In the genomic region with DNA sequence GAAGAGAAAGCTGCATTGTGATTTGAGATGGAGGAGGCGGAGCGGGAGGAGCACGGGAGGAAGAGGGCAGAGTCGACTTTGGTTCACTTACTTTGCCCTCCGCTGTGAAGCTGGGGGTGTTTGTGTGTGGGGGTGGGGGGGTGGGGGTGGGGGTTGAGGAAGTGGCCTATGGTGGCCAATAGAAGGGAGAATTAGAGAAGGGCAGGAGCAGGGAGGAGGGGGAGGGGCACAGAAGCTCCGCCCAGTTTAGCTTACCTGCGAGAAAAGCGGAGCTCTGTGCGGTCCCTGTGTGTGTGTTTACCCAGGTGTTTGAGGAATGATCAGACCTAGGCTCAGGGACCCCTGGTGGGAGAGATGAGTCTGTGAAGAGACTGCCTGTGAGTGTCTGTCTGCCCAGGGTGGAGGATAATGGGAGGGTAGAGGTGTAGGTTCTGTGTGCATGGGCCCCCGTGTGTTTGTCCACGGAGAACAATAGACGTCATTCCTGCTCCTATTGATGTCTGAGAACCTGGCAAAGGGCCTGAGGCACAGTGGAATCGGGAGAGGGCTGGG, we compare ENCODE assay signal across 11 mouse cellular contexts. TPM values are rescaled to one million over a fixed set of nuclear protein-coding genes. Genes with fewer than 3 reads are reported as not detected.
DNase-seq lines count a peak whose midpoint lies in the region; ATAC-seq and TF ChIP-seq lines count a peak whose summit lies in the region.
"Had no signal": no experiment of that assay in that cellular context is flagged by ENCODE, and none has a peak within 500 bp of the region (broad histone marks: within the 10 kb centered on the region; RNA-seq: fewer than 3 reads in every experiment).

No protein-coding gene starts in this region.

- ATAC-seq in forebrain, embryonic 14.5 days: peak; percentile 16; the same call in 1 of the 2 replicates
- peak; percentile 48 for ATAC-seq in kidney, embryonic 14.5 days (ENCODE audit: low FRiP score, low TSS enrichment)
- ATAC-seq in lung, embryonic 14.5 days (ENCODE audit: insufficient read depth): peak; percentile 11
- ATAC-seq in erythroid progenitor cell, adult 5-6 weeks (replicated peaks; ENCODE audit: low FRiP score, poor library complexity, severe bottlenecking): no peak
- ATAC-seq: forebrain, embryonic 13.5 days had no signal

- H3K27ac ChIP-seq in forebrain, embryonic 14.5 days (ENCODE audit: low read depth, low read length): no peak overlapping the region
- no peak overlapping the region; the same call in 1 of the 2 replicates for H3K27ac ChIP-seq in forebrain, embryonic 10.5 days
- no peak overlapping the region for H3K27ac ChIP-seq in kidney, embryonic 14.5 days (ENCODE audit: low read depth, low read length)
- H3K27ac ChIP-seq in lung, embryonic 14.5 days (ENCODE audit: low read depth): peak overlapping the region; percentile 86
- H3K27ac ChIP-seq: forebrain, embryonic 13.5 days; limb, embryonic 15.5 days; neural tube, embryonic 12.5 days had no signal

- 18% methylated on average over 13 of the region's 13 CpGs for WGBS in forebrain, embryonic 14.5 days
- 28% methylated on average over 13 of the region's 13 CpGs for WGBS in forebrain, embryonic 10.5 days
- 20% methylated on average over 13 of the region's 13 CpGs for WGBS in kidney, embryonic 14.5 days
- WGBS in lung, embryonic 14.5 days: 27% methylated on average over 13 of the region's 13 CpGs

- no peaks in the 10 kb centered on the region for H3K9me3 ChIP-seq in forebrain, embryonic 14.5 days (replicated peaks; ENCODE audit: control insufficient read depth, low read length)
- no peaks in the 10 kb centered on the region for H3K9me3 ChIP-seq in forebrain, embryonic 10.5 days
- H3K9me3 ChIP-seq in kidney, embryonic 14.5 days (ENCODE audit: control insufficient read depth, low read length): no peaks in the 10 kb centered on the region
- no peaks in the 10 kb centered on the region for H3K9me3 ChIP-seq in lung, embryonic 14.5 days (ENCODE audit: low read depth, low read length)
- H3K9me3 ChIP-seq: forebrain, embryonic 13.5 days; limb, embryonic 15.5 days; neural tube, embryonic 12.5 days had no signal

- H3K4me3 ChIP-seq in forebrain, embryonic 14.5 days (ENCODE audit: low read depth, low read length): no peak overlapping the region
- H3K4me3 ChIP-seq in forebrain, embryonic 10.5 days: no peak overlapping the region; the same call in 1 of the 2 replicates
- no peak overlapping the region for H3K4me3 ChIP-seq in kidney, embryonic 14.5 days (ENCODE audit: low read length)
- no peak overlapping the region for H3K4me3 ChIP-seq in lung, embryonic 14.5 days (ENCODE audit: low read depth, low read length)
- H3K4me3 ChIP-seq: forebrain, embryonic 13.5 days; limb, embryonic 15.5 days; neural tube, embryonic 12.5 days had no signal

- no peak overlapping the region for H3K4me2 ChIP-seq in forebrain, embryonic 14.5 days (ENCODE audit: low read length)
- peak overlapping the region; percentile 22; the same call in 1 of the 2 replicates for H3K4me2 ChIP-seq in kidney, embryonic 14.5 days (replicated peaks; ENCODE audit: low read depth, low read length)
- H3K4me2 ChIP-seq in lung, embryonic 14.5 days: peak overlapping the region; percentile 48
- H3K4me2 ChIP-seq: forebrain, embryonic 13.5 days; limb, embryonic 15.5 days; neural tube, embryonic 12.5 days had no signal

- no peak; the same call in 1 of the 2 replicates for TF ChIP-seq CTCF in lung, embryonic 14.5 days (IDR thresholded peaks at IDR 0.05; ENCODE audit: low read depth)

- DNase-seq in forebrain, embryonic 14.5 days (ENCODE audit: low spot score): no peak
- DNase-seq in forebrain, embryonic 10.5 days (ENCODE audit: extremely low spot score, low spot score): no peak
- peak; percentile 76 for DNase-seq in R1 (ENCODE audit: low read depth, low spot score)
- DNase-seq in lung, embryonic 14.5 days: peak; percentile 52
- no peak for DNase-seq in frontal cortex, postnatal 14 days (ENCODE audit: low spot score in 2 of 2)
- no peak for DNase-seq in spleen, postnatal 36 days (ENCODE audit: low spot score in 2 of 2)

- no peaks in the 10 kb centered on the region for H3K36me3 ChIP-seq in forebrain, embryonic 14.5 days (ENCODE audit: control insufficient read depth, insufficient read depth, low read length)
- peaks cover 1% of the 10 kb centered on the region; the same call in 1 of the 2 replicates for H3K36me3 ChIP-seq in forebrain, embryonic 10.5 days (replicated peaks)
- H3K36me3 ChIP-seq in kidney, embryonic 14.5 days (ENCODE audit: control insufficient read depth, insufficient read depth, low read length): peaks cover 14% of the 10 kb centered on the region
- H3K36me3 ChIP-seq in lung, embryonic 14.5 days (ENCODE audit: insufficient read depth): peaks cover 36% of the 10 kb centered on the region

- H3K9ac ChIP-seq in forebrain, embryonic 14.5 days (ENCODE audit: low read length): no peak overlapping the region
- no peak overlapping the region for H3K9ac ChIP-seq in kidney, embryonic 14.5 days (ENCODE audit: low read depth, low read length)
- H3K9ac ChIP-seq in lung, embryonic 14.5 days: no peak overlapping the region
- H3K9ac ChIP-seq: forebrain, embryonic 13.5 days; limb, embryonic 15.5 days; neural tube, embryonic 12.5 days had no signal

- H3K4me1 ChIP-seq in forebrain, embryonic 14.5 days (ENCODE audit: control insufficient read depth, insufficient read depth, low read length): no peaks in the 10 kb centered on the region
- H3K4me1 ChIP-seq in forebrain, embryonic 10.5 days: peaks cover 41% of the 10 kb centered on the region
- peaks cover 14% of the 10 kb centered on the region for H3K4me1 ChIP-seq in kidney, embryonic 14.5 days (ENCODE audit: control insufficient read depth, insufficient read depth, low read length)
- peaks cover 23% of the 10 kb centered on the region for H3K4me1 ChIP-seq in lung, embryonic 14.5 days (ENCODE audit: insufficient read depth)

- no peaks in the 10 kb centered on the region for H3K27me3 ChIP-seq in forebrain, embryonic 14.5 days (replicated peaks; ENCODE audit: control insufficient read depth, insufficient read depth, low read length)
- peaks cover 6% of the 10 kb centered on the region; the same call in 1 of the 2 replicates for H3K27me3 ChIP-seq in forebrain, embryonic 10.5 days (ENCODE audit: poor library complexity, severe bottlenecking)
- no peaks in the 10 kb centered on the region for H3K27me3 ChIP-seq in kidney, embryonic 14.5 days (ENCODE audit: control insufficient read depth, insufficient read depth, low read length)
- no peaks in the 10 kb centered on the region for H3K27me3 ChIP-seq in lung, embryonic 14.5 days (ENCODE audit: insufficient read depth, low read length)
- H3K27me3 ChIP-seq: forebrain, embryonic 13.5 days; limb, embryonic 15.5 days; neural tube, embryonic 12.5 days had no signal

RNA-seq across cellular contexts. Expression of a gene that starts 10.1 kb away (rescaled TPM):
- polyA plus RNA-seq in forebrain, embryonic 14.5 days (2014; fragmentation: Nextera tagmentation; extraction: Ambion mirVana): 2.4 and 3.3 TPM in 2 replicates
- polyA plus RNA-seq in forebrain, embryonic 10.5 days (2016; fragmentation: Nextera tagmentation; extraction: Ambion mirVana): 1.4 and 1.6 TPM in 2 replicates
- 1.0 and 1.2 TPM in 2 replicates for polyA plus RNA-seq in kidney, embryonic 14.5 days (2014; fragmentation: Nextera tagmentation; extraction: Ambion mirVana)
- 4.2 and 5.1 TPM in 2 replicates for polyA plus RNA-seq in lung, embryonic 14.5 days (2014; fragmentation: Nextera tagmentation; extraction: Ambion mirVana)
- total RNA-seq in erythroid progenitor cell, adult 5-6 weeks (2015; ENCODE audit: low replicate concordance): not detected in 2 replicates
- total RNA-seq in erythroid progenitor cell, adult 5-6 weeks (2017; ENCODE audit: low replicate concordance): not detected in 2 replicates

RNA-seq across cellular contexts. Expression of a gene that starts 10.7 kb away (rescaled TPM):
- 40.4 and 53.3 TPM in 2 replicates for polyA plus RNA-seq in forebrain, embryonic 14.5 days (2014; fragmentation: Nextera tagmentation; extraction: Ambion mirVana)
- 69.7 and 71.1 TPM in 2 replicates for polyA plus RNA-seq in forebrain, embryonic 10.5 days (2016; fragmentation: Nextera tagmentation; extraction: Ambion mirVana)
- polyA plus RNA-seq in kidney, embryonic 14.5 days (2014; fragmentation: Nextera tagmentation; extraction: Ambion mirVana): 81.0 and 139 TPM in 2 replicates
- 395 and 407 TPM in 2 replicates for polyA plus RNA-seq in lung, embryonic 14.5 days (2014; fragmentation: Nextera tagmentation; extraction: Ambion mirVana)
- 95.6 and 112 TPM in 2 replicates for total RNA-seq in erythroid progenitor cell, adult 5-6 weeks (2015; ENCODE audit: low replicate concordance)
- total RNA-seq in erythroid progenitor cell, adult 5-6 weeks (2017; ENCODE audit: low replicate concordance): 21.1 and 56.0 TPM in 2 replicates

RNA-seq across cellular contexts. Expression of a gene that starts 28.9 kb away (rescaled TPM):
- polyA plus RNA-seq in forebrain, embryonic 14.5 days (2014; fragmentation: Nextera tagmentation; extraction: Ambion mirVana): 23.5 and 37.8 TPM in 2 replicates
- 81.7 and 82.5 TPM in 2 replicates for polyA plus RNA-seq in forebrain, embryonic 10.5 days (2016; fragmentation: Nextera tagmentation; extraction: Ambion mirVana)
- polyA plus RNA-seq in kidney, embryonic 14.5 days (2014; fragmentation: Nextera tagmentation; extraction: Ambion mirVana): 37.8 and 41.8 TPM in 2 replicates
- polyA plus RNA-seq in lung, embryonic 14.5 days (2014; fragmentation: Nextera tagmentation; extraction: Ambion mirVana): 23.5 and 26.0 TPM in 2 replicates
- not detected in 2 replicates for total RNA-seq in erythroid progenitor cell, adult 5-6 weeks (2015; ENCODE audit: low replicate concordance)
- 2.4 TPM in 1 of 2 replicates, not detected in the other for total RNA-seq in erythroid progenitor cell, adult 5-6 weeks (2017; ENCODE audit: low replicate concordance)

RNA-seq across cellular contexts. Expression of a gene that starts 35.3 kb away (rescaled TPM):
- polyA plus RNA-seq in forebrain, embryonic 14.5 days (2014; fragmentation: Nextera tagmentation; extraction: Ambion mirVana): 0.16 and 0.34 TPM in 2 replicates
- polyA plus RNA-seq in forebrain, embryonic 10.5 days (2016; fragmentation: Nextera tagmentation; extraction: Ambion mirVana): not detected in 2 replicates
- polyA plus RNA-seq in kidney, embryonic 14.5 days (2014; fragmentation: Nextera tagmentation; extraction: Ambion mirVana): 0.74 and 0.97 TPM in 2 replicates
- 0.32 and 1.0 TPM in 2 replicates for polyA plus RNA-seq in lung, embryonic 14.5 days (2014; fragmentation: Nextera tagmentation; extraction: Ambion mirVana)
- total RNA-seq in erythroid progenitor cell, adult 5-6 weeks (2015; ENCODE audit: low replicate concordance): 1.1 TPM in 1 of 2 replicates, not detected in the other
- total RNA-seq in erythroid progenitor cell, adult 5-6 weeks (2017; ENCODE audit: low replicate concordance): 0.90 and 2.7 TPM in 2 replicates

RNA-seq across cellular contexts. Expression of a gene that starts 45.2 kb away (rescaled TPM):
- polyA plus RNA-seq in forebrain, embryonic 14.5 days (2014; fragmentation: Nextera tagmentation; extraction: Ambion mirVana): 0.11 and 0.28 TPM in 2 replicates
- 0.09 TPM in 1 of 2 replicates, not detected in the other for polyA plus RNA-seq in forebrain, embryonic 10.5 days (2016; fragmentation: Nextera tagmentation; extraction: Ambion mirVana)
- polyA plus RNA-seq in kidney, embryonic 14.5 days (2014; fragmentation: Nextera tagmentation; extraction: Ambion mirVana): 0.19 and 0.54 TPM in 2 replicates
- polyA plus RNA-seq in lung, embryonic 14.5 days (2014; fragmentation: Nextera tagmentation; extraction: Ambion mirVana): 0.24 TPM in 1 of 2 replicates, not detected in the other
- not detected in 2 replicates for total RNA-seq in erythroid progenitor cell, adult 5-6 weeks (2015; ENCODE audit: low replicate concordance)
- total RNA-seq in erythroid progenitor cell, adult 5-6 weeks (2017; ENCODE audit: low replicate concordance): not detected in 2 replicates

Comparison
In these comparisons a context has a peak if more than half of its experiments do, and no peak if none do; other contexts are left out.
1. DNase-seq: peak in R1 (single experiment) and lung, embryonic 14.5 days (single experiment); none in forebrain, embryonic 14.5 days (single experiment), forebrain, embryonic 10.5 days (single experiment), frontal cortex, postnatal 14 days (0 of 2) and spleen, postnatal 36 days (0 of 2).